Mouse (Mus musculus): Measurements from ENCODE around the gene Il3.

The Il3 gene

GRCm38 (mm10) chr11:54217384-54217783 lies 49.7 kb downstream of the Il3 start:
- DNase-seq (ENCODE audit: low read depth, low spot score), result no peak

- DNase-seq (ENCODE audit: low read depth, low spot score), result no peak
Observed at GRCm38 (mm10) chr11:54216091-54216490, 51.0 kb downstream of the Il3 start.
